8 mouse cellular contexts compared by ENCODE assay signal in the genomic region with DNA sequence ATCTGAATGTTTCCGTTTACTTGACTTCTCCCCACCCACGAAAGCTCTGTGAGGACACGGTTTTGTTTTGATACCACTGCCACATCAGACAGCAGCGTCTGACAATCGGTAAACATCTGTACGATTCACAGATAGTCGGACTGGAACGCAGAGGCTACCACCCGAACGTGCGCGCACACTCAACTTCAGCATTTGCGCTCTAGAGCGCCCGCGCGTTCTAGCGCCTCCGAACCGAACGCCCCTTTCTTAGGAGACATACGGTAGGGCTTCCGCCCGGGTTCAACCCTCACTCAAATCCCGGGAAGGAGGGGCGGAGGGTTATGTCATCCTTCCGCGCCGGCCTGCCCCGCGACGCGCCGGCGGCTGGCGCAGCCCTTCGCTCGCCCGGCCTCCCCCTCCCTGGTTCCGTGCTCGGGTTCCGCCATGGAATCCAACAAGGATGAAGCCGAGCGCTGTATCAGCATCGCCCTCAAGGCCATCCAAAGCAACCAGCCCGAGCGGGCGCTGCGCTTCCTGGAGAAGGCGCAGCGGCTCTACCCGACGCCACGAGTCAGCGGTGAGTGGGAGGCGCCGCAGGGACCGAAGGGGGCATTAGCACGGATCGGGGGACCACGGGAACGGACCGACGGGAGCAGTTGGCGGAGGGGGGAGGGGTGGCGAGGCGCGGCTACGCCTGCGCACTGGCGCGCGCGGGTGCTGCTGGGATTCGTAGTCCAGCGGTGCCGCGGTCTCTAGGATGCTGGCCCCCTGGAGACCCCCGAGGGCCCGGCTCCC. TPM values are rescaled to one million over a fixed set of nuclear protein-coding genes. Genes with fewer than 3 reads are reported as not detected.
A peak's percentile ranks its signal among the peaks of the same experiment; 100 is the strongest.
DNase-seq lines count a peak whose midpoint lies in the region; ATAC-seq lines count a peak whose summit lies in the region.

Dnajb12 (plus strand) TSS at position 302 of the 774 bp plus-strand sequence.

- WGBS in intestine, embryonic 14.5 days, result under 1% methylated on average over 70 of the region's 80 CpGs

- peak within 1 kb of the TSS; percentile 98 for H3K4me3 ChIP-seq in intestine, embryonic 14.5 days (ENCODE audit: low read depth, low read length)

- H3K27me3 ChIP-seq in intestine, embryonic 14.5 days (replicated peaks; ENCODE audit: control insufficient read depth, insufficient read depth, low read length), result no peaks in the 10 kb centered on the region

- H3K9ac ChIP-seq in intestine, embryonic 14.5 days (ENCODE audit: low read length), result peak within 1 kb of the TSS; percentile 99

- peak; percentile 94 for DNase-seq in adipocyte (ENCODE audit: low spot score)
- DNase-seq in embryo, embryonic 10 days (ENCODE audit: low spot score), result peak; percentile 98
- peak; percentile 93 for DNase-seq in gastrocnemius, postnatal 25 days
- DNase-seq in intestine, embryonic 14.5 days (ENCODE audit: low spot score), result peak; percentile 99
- DNase-seq in left cerebral cortex, postnatal 14 days (ENCODE audit: low spot score in 2 of 2), result peak; percentile 94 to 96
- peak; percentile 97 for DNase-seq in mesoderm, embryonic 11.5 days (ENCODE audit: low read depth, low spot score)
- DNase-seq in right cerebral cortex, postnatal 36 days (ENCODE audit: low spot score in 2 of 2), result peak; percentile 90 to 93
- DNase-seq in yolk sac, embryonic 10.5 days (ENCODE audit: low spot score), result peak; percentile 95

- H3K4me1 ChIP-seq in intestine, embryonic 14.5 days (replicated peaks; ENCODE audit: control insufficient read depth, insufficient read depth, low read length), result peaks cover 12% of the 10 kb centered on the region

- no peaks in the 10 kb centered on the region for H3K9me3 ChIP-seq in intestine, embryonic 14.5 days (ENCODE audit: control insufficient read depth, low read length)

- H3K4me2 ChIP-seq in intestine, embryonic 14.5 days (ENCODE audit: low read length), result peak within 1 kb of the TSS; percentile 86

- intact Hi-C loops in left cerebral cortex, postnatal 14 days (cut with DNase I), result no loop called here

- peak within 1 kb of the TSS; percentile 100 for H3K27ac ChIP-seq in intestine, embryonic 14.5 days (ENCODE audit: low read depth)

- 0 out of 2 replicates have a peak, but pooled peaks cover 6% of the 10 kb centered on the region for H3K36me3 ChIP-seq in intestine, embryonic 14.5 days (ENCODE audit: control insufficient read depth, insufficient read depth, low read length)

- ATAC-seq in intestine, embryonic 14.5 days (replicated peaks; ENCODE audit: low FRiP score, low TSS enrichment, low read depth), result peak; percentile 93

RNA-seq across cellular contexts. Expression of gene Dnajb12, which starts in this region (rescaled TPM):
- 10 to 100 TPM; 49.4 to 49.8 TPM for total RNA-seq in gastrocnemius, postnatal 25 days (2021)
- polyA plus RNA-seq in intestine, embryonic 14.5 days (2014; fragmentation: Nextera tagmentation; extraction: Ambion mirVana), result 27.5 and 28.6 TPM in 2 replicates
- total RNA-seq in left cerebral cortex, postnatal 14 days (2021), result 10 to 100 TPM; 46.3 to 50.6 TPM

Comparison
In these comparisons a context has a peak if more than half of its experiments do, and no peak if none do; other contexts are left out.
1. Peak in every context shown above with its lines: DNase-seq, ATAC-seq, H3K4me3 ChIP-seq and H3K27ac ChIP-seq.